Mouse (Mus musculus): ENCODE data around the gene E130208F15Rik.

- TF ChIP-seq CTCF (IDR thresholded peaks at IDR 0.05) = peak; percentile 91
- TF ChIP-seq EP300 (IDR thresholded peaks at IDR 0.05) = no peak
These were observed 10.3 kb downstream of the E130208F15Rik start for GRCm38 (mm10) chr7:30331887-30332286.

Measured in lung, postnatal 0 days (tissue).